Mouse (Mus musculus) CH12.LX (cell line): ENCODE measurements at regions not wholly inside any gene's neighbourhood (a gene's known extent, or its start where the extent isn't known, plus 50 kb on each side); places are given as distances from the start of the nearest gene placed in this dataset.

ENCODE experiments used
- DNase-seq: peaks from one replicate; pipeline ENCODE4 v3.0.0-alpha.2; 2013; ENCODE audit errors: extremely low read depth
- H3K27ac ChIP-seq: 2 replicates; pipeline ENCODE4 v1.5.1; 2012; ENCODE audit warnings: low read depth, mild to moderate bottlenecking, control low read depth, moderate library complexity; ENCODE audit not compliant: insufficient read depth
- H3K27me3 ChIP-seq: replicated peaks from 2 replicates; pipeline ENCODE3; 2012; ENCODE audit warnings: inconsistent platforms
- H3K36me3 ChIP-seq, 2 experiments: replicated peaks in 1 of 2; 2 replicates each; pipeline versions ENCODE3 to v1.6.1; 2012; ENCODE audit warnings: inconsistent platforms in 1 of 2, low read length in 1 of 2, mild to moderate bottlenecking in 1 of 2, mixed read lengths in 1 of 2, moderate library complexity in 1 of 2; ENCODE audit not compliant: control insufficient read depth in 1 of 2, insufficient read depth in 1 of 2
- H3K4me1 ChIP-seq, 2 experiments: 2 replicates each; pipeline ENCODE4 v1.6.1; 2012; ENCODE audit warnings: inconsistent platforms in 1 of 2, moderate library complexity in 1 of 2; ENCODE audit not compliant: insufficient read depth in 2 of 2, control insufficient read depth in 1 of 2
- H3K4me2 ChIP-seq: 2 replicates; pipeline ENCODE4 v1.6.1; 2012; ENCODE audit warnings: low read depth, mild to moderate bottlenecking, control low read depth; ENCODE audit not compliant: poor library complexity, insufficient read depth, severe bottlenecking
- H3K4me3 ChIP-seq, 3 experiments: fragments of 150-350 bp in 1 of 3; sonication (generic) in 1 of 3; replicated peaks in 1 of 3; 2 replicates each; pipeline versions ENCODE3 to v1.5.1; 2011 to 2012; ENCODE audit warnings: low read depth in 2 of 3, low read length in 2 of 3, mild to moderate bottlenecking in 2 of 3, moderate library complexity in 2 of 3, control low read depth in 1 of 3, improper control_type of control experiment in 1 of 3, inconsistent platforms in 1 of 3, mixed read lengths in 1 of 3; ENCODE audit not compliant: poor library complexity in 1 of 3
- H3K79me2 ChIP-seq: replicated peaks from 2 replicates; pipeline ENCODE4 v1.6.1; 2012; ENCODE audit warnings: mild to moderate bottlenecking, moderate library complexity; ENCODE audit not compliant: control insufficient read depth, poor library complexity, insufficient read depth, severe bottlenecking; ENCODE audit errors: extremely low read depth
- H3K9ac ChIP-seq: 2 replicates; pipeline ENCODE4 v1.6.1; 2012; ENCODE audit warnings: low read depth, mild to moderate bottlenecking, control low read depth, moderate library complexity; ENCODE audit not compliant: insufficient read depth
- H3K9me3 ChIP-seq: replicated peaks from 2 replicates; pipeline ENCODE3; 2012; ENCODE audit warnings: low read length, inconsistent platforms, mixed read lengths
- BHLHE40 ChIP-seq: IDR thresholded peaks from 2 replicates; pipeline ENCODE4 v1.6.1; 2011; ENCODE audit warnings: mild to moderate bottlenecking, low read depth, low read length, improper control_type of control experiment
- CHD1 ChIP-seq: IDR thresholded peaks from 2 replicates; pipeline ENCODE4 v1.6.1; 2012; ENCODE audit warnings: low read depth, low read length, improper control_type of control experiment, inconsistent platforms
- CHD2 ChIP-seq: IDR thresholded peaks from 2 replicates; pipeline ENCODE4 v1.6.1; 2011; ENCODE audit warnings: low read length, improper control_type of control experiment
- E2F4 ChIP-seq: IDR thresholded peaks from 2 replicates; pipeline ENCODE4 v1.6.1; 2011; ENCODE audit warnings: low read depth, low read length, improper control_type of control experiment; ENCODE audit not compliant: insufficient replicate concordance
- EP300 ChIP-seq: IDR thresholded peaks from 2 replicates; pipeline ENCODE4 v1.6.1; 2011; ENCODE audit warnings: low read length, improper control_type of control experiment
- GABPA ChIP-seq: IDR thresholded peaks from 2 replicates; pipeline ENCODE4 v1.6.1; 2012; ENCODE audit warnings: low read depth, low read length, improper control_type of control experiment, inconsistent platforms; ENCODE audit not compliant: insufficient replicate concordance
- HCFC1 ChIP-seq: IDR thresholded peaks from 2 replicates; pipeline ENCODE4 v1.6.1; 2012; ENCODE audit warnings: low read depth, mild to moderate bottlenecking, inconsistent platforms, low read length, improper control_type of control experiment
- IRF4 ChIP-seq: IDR thresholded peaks from 2 replicates; pipeline ENCODE4 v1.6.1; 2014; ENCODE audit warnings: low read depth, mild to moderate bottlenecking, inconsistent platforms, low read length, improper control_type of control experiment
- JUN ChIP-seq: IDR thresholded peaks from 2 replicates; pipeline ENCODE4 v1.6.1; 2011; ENCODE audit warnings: low read depth, mild to moderate bottlenecking, low read length, improper control_type of control experiment, moderate library complexity; ENCODE audit not compliant: insufficient read depth
- JUND ChIP-seq: conservative IDR thresholded peaks from 2 replicates; pipeline ENCODE4 v1.6.1; 2011; ENCODE audit warnings: low read depth, low read length, improper control_type of control experiment
- KAT2A ChIP-seq: IDR thresholded peaks from 2 replicates; pipeline ENCODE4 v1.6.1; 2012; ENCODE audit warnings: low read length, improper control_type of control experiment, inconsistent platforms; ENCODE audit not compliant: insufficient replicate concordance
- MAFK ChIP-seq: IDR thresholded peaks from 2 replicates; pipeline ENCODE4 v1.6.1; 2011; ENCODE audit warnings: low read length, improper control_type of control experiment; ENCODE audit not compliant: insufficient replicate concordance
- MAX ChIP-seq: IDR thresholded peaks from 2 replicates; pipeline ENCODE4 v1.6.1; 2011; ENCODE audit warnings: low read length, improper control_type of control experiment
- MEF2A ChIP-seq: IDR thresholded peaks from 2 replicates; pipeline ENCODE4 v1.6.1; 2014; ENCODE audit warnings: low read depth, mild to moderate bottlenecking, inconsistent platforms, low read length, improper control_type of control experiment, borderline replicate concordance
- NELFE ChIP-seq: IDR thresholded peaks from 2 replicates; pipeline ENCODE4 v1.6.1; 2011; ENCODE audit warnings: low read depth, low read length, improper control_type of control experiment
- NRF1 ChIP-seq: IDR thresholded peaks from 2 replicates; pipeline ENCODE4 v1.6.1; 2014; ENCODE audit warnings: low read depth, mild to moderate bottlenecking, inconsistent platforms, low read length, improper control_type of control experiment, moderate library complexity
- POLR2AphosphoS2 ChIP-seq: IDR thresholded peaks from 2 replicates; pipeline ENCODE4 v1.6.1; 2011; ENCODE audit warnings: low read depth, low read length, improper control_type of control experiment
- RAD21 ChIP-seq: IDR thresholded peaks from 2 replicates; pipeline ENCODE4 v1.6.1; 2011; ENCODE audit warnings: low read depth, mild to moderate bottlenecking, low read length, improper control_type of control experiment, moderate library complexity
- RCOR1 ChIP-seq: conservative IDR thresholded peaks from 2 replicates; pipeline ENCODE4 v1.6.1; 2012; ENCODE audit warnings: low read depth, mild to moderate bottlenecking, inconsistent platforms, low read length, improper control_type of control experiment
- SIN3A ChIP-seq: IDR thresholded peaks from 2 replicates; pipeline ENCODE4 v1.6.1; 2012; ENCODE audit warnings: low read length, improper control_type of control experiment, inconsistent platforms
- SMC3 ChIP-seq: IDR thresholded peaks from 2 replicates; pipeline ENCODE4 v1.6.1; 2011; ENCODE audit warnings: low read depth, low read length, improper control_type of control experiment
- USF1 ChIP-seq: IDR thresholded peaks from 2 replicates; pipeline ENCODE4 v1.6.1; 2014; ENCODE audit warnings: low read depth, mild to moderate bottlenecking, inconsistent platforms, low read length, improper control_type of control experiment
- ZC3H11A ChIP-seq: IDR thresholded peaks from 2 replicates; pipeline ENCODE4 v1.6.1; 2012; ENCODE audit warnings: low read depth, mild to moderate bottlenecking, inconsistent platforms, low read length, improper control_type of control experiment
- dilution Hi-C: fragments of 300-500 bp; cut with MboI; formaldehyde crosslinking; loops from 2 replicates; pipeline ENCODE4 v1.14.3; 2020; ENCODE audit warnings: low sequenced_read_pairs; ENCODE audit not compliant: extremely low pct_unique_long_range_greater_than_20kb, extremely low pct_ligation_motif_present
- in situ Hi-C: fragments of 300-500 bp; cut with MboI; formaldehyde crosslinking; loops from 3 replicates; pipeline ENCODE4 v1.14.3; 2019; ENCODE audit warnings: low sequenced_read_pairs, low pct_ligation_motif_present, low pct_unique_long_range_greater_than_20kb, mixed read lengths

DNA sequence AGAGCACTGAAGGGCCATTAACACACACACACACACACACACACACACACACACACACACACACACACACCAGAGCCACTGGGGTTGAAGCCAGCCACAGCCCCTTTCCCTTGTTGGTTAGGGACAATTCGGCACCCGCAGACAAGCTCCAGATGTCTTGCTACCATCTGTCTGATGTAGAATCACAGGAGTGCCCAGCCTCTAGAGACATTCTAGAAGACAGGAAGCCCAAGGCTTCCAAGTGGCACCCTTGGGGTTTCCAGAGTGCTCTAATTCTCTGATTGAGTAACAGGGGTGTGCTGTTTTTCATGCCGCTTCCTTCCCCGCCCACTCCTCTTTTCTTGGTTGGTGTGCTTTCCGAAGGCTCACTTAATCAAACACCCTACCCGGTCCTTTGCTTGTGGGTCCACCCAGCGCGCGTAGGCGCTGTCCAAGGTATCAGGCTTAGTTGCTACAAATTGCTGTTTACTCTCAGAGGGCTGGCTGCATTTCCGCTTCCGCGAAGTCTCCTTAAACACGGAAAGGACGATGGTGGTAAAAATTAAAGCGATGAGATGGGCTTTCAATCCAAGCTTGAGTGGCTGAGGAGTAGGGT, 59.5 kb upstream of the Zbtb18 start:
- Histone ChIP-seq H3K27me3 (no peaks in the 10 kb centered on the region), H3K4me1 (peaks cover 3 to 8% of the 10 kb centered on the region in 2 experiments; a peak in 3 of 4 replicates), H3K9me3 (no peaks in the 10 kb centered on the region), H3K4me3 (no peak overlapping the region), H3K27ac (no peak overlapping the region), H3K9ac (no peak overlapping the region), H3K79me2 (no peaks in the 10 kb centered on the region), H3K36me3 (no peaks in the 10 kb centered on the region), H3K4me2 (no peak overlapping the region)
- dilution Hi-C loops = no loop called here
- TF ChIP-seq JUND (no peak), E2F4 (no peak), SIN3A (no peak), NRF1 (no peak), JUN (no peak), SMC3 (no peak), RCOR1 (no peak), CHD1 (no peak), RAD21 (no peak), NELFE (no peak), CHD2 (no peak), POLR2AphosphoS2 (no peak), USF1 (no peak), MAFK (no peak), ZC3H11A (no peak), EP300 (no peak), IRF4 (no peak), GABPA (no peak)
- in situ Hi-C loops = no loop called here
- DNase-seq = no peak

DNA sequence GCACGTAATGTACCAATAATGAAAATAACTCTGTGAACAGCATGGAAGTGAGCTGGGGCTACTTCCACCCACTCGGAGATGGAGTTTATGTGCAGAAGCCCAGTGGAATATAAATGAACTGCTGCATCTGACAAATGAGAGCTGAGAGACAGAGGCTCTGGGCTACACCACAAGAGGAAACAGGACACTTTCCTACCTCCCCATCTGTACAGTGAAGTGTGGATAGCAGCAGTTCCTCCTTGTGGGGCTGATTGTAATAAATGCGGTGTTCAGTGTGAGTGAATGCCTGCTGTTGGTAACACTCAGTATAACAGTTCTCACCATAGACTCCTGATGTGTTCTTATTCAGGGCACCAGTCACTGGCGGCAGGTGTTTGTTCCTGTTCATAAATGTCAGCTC, 60.0 kb upstream of the Zbtb18 start:
- Histone ChIP-seq H3K4me1 (peaks cover 3 to 8% of the 10 kb centered on the region in 2 experiments; a peak in 3 of 4 replicates), H3K27me3 (no peaks in the 10 kb centered on the region), H3K4me2 (no peak overlapping the region), H3K9ac (no peak overlapping the region), H3K79me2 (no peaks in the 10 kb centered on the region), H3K4me3 (no peak overlapping the region), H3K36me3 (no peaks in the 10 kb centered on the region), H3K27ac (no peak overlapping the region), H3K9me3 (no peaks in the 10 kb centered on the region)
- no peak for TF ChIP-seq POLR2AphosphoS2
- no peak for TF ChIP-seq MEF2A
- TF ChIP-seq USF1 = no peak
- no peak for TF ChIP-seq JUN
- no peak for TF ChIP-seq HCFC1
- no peak for TF ChIP-seq BHLHE40
- TF ChIP-seq E2F4 = no peak
- no peak for TF ChIP-seq CHD2
- TF ChIP-seq IRF4 = no peak
- no peak for TF ChIP-seq KAT2A
- no peak for TF ChIP-seq RAD21
- no peak for TF ChIP-seq SMC3
- TF ChIP-seq MAX = no peak
- TF ChIP-seq SIN3A = no peak
- no peak for DNase-seq
- dilution Hi-C loops = no loop called here
- in situ Hi-C loops = no loop called here
